Mouse (Mus musculus): ENCODE measurements at regions not wholly inside any gene's neighbourhood (a gene's known extent, or its start where the extent isn't known, plus 50 kb on each side); places are given as distances from the start of the nearest gene placed in this dataset.

- no peak for DNase-seq (ENCODE audit: low read depth, low spot score)
These were observed 147.9 kb upstream of the 4931429L15Rik start for GRCm38 (mm10) chr9:46467671-46468070.

GRCm38 (mm10) chr9:46462681-46463080 lies 142.9 kb upstream of the 4931429L15Rik start:
- DNase-seq (ENCODE audit: low read depth, low spot score): no peak

GRCm38 (mm10) chr9:46457945-46458344 lies 138.2 kb upstream of the 4931429L15Rik start:
- DNase-seq (ENCODE audit: low read depth, low spot score): no peak

- no peak for DNase-seq (ENCODE audit: low read depth, low spot score)
These were observed 135.2 kb upstream of the 4931429L15Rik start for GRCm38 (mm10) chr9:46454807-46455610.

- no peak for DNase-seq (ENCODE audit: low read depth, low spot score)
These were observed 123.7 kb upstream of the 4931429L15Rik start for GRCm38 (mm10) chr9:46443191-46444095.

GRCm38 (mm10) chr9:46442739-46443181 lies 123.0 kb upstream of the 4931429L15Rik start:
- no peak for DNase-seq (ENCODE audit: low read depth, low spot score)

- DNase-seq (ENCODE audit: low read depth, low spot score): no peak
These were observed 120.4 kb upstream of the 4931429L15Rik start for GRCm38 (mm10) chr9:46440226-46440625.

GRCm38 (mm10) chr9:46434700-46435099 lies 114.9 kb upstream of the 4931429L15Rik start:
- DNase-seq (ENCODE audit: low read depth, low spot score): no peak

- DNase-seq (ENCODE audit: low read depth, low spot score): no peak
These were observed 113.9 kb upstream of the 4931429L15Rik start for GRCm38 (mm10) chr9:46433716-46434115.

- no peak for DNase-seq (ENCODE audit: low read depth, low spot score)
These were observed 111.3 kb upstream of the 4931429L15Rik start for GRCm38 (mm10) chr9:46431053-46431452.

GRCm38 (mm10) chr9:46423184-46423967 lies 103.6 kb upstream of the 4931429L15Rik start:
- DNase-seq (ENCODE audit: low read depth, low spot score): no peak

GRCm38 (mm10) chr9:46421688-46422274 lies 102.0 kb upstream of the 4931429L15Rik start:
- no peak for DNase-seq (ENCODE audit: low read depth, low spot score)

- DNase-seq (ENCODE audit: low read depth, low spot score): no peak
These were observed 91.9 kb upstream of the 4931429L15Rik start for GRCm38 (mm10) chr9:46411686-46412085.

- no peak for DNase-seq (ENCODE audit: low read depth, low spot score)
These were observed 89.0 kb upstream of the 4931429L15Rik start for GRCm38 (mm10) chr9:46408776-46409175.

GRCm38 (mm10) chr9:46406606-46407005 lies 86.8 kb upstream of the 4931429L15Rik start:
- no peak for DNase-seq (ENCODE audit: low read depth, low spot score)

- no peak for DNase-seq (ENCODE audit: low read depth, low spot score)
These were observed 76.8 kb upstream of the 4931429L15Rik start for GRCm38 (mm10) chr9:46396591-46396990.

- DNase-seq (ENCODE audit: low read depth, low spot score): no peak
These were observed 75.5 kb upstream of the 4931429L15Rik start for GRCm38 (mm10) chr9:46395156-46395765.

GRCm38 (mm10) chr9:46394239-46394638 lies 74.5 kb upstream of the 4931429L15Rik start:
- no peak for DNase-seq (ENCODE audit: low read depth, low spot score)

- DNase-seq (ENCODE audit: low read depth, low spot score): peak; percentile 33
These were observed 73.0 kb upstream of the 4931429L15Rik start for GRCm38 (mm10) chr9:46392641-46393321.

- DNase-seq (ENCODE audit: low read depth, low spot score): no peak
These were observed 70.0 kb upstream of the 4931429L15Rik start for GRCm38 (mm10) chr9:46389741-46390140.
